Mouse (Mus musculus) MEL (cell line): ENCODE measurements around the gene Man2a1.

ENCODE experiments used
- CTCF ChIP-seq, 3 experiments: IDR thresholded peaks in 2 of 3; conservative IDR thresholded peaks in 1 of 3; 2 replicates each; pipeline ENCODE4 v1.5.1; 2011 to 2012; ENCODE audit warnings: low read length in 3 of 3, low read depth in 2 of 3, mild to moderate bottlenecking in 2 of 3, improper control_type of control experiment in 1 of 3, inconsistent platforms in 1 of 3, mixed read lengths in 1 of 3, moderate library complexity in 1 of 3; ENCODE audit not compliant: control insufficient read depth in 1 of 3, insufficient read depth in 1 of 3, poor library complexity in 1 of 3, severe bottlenecking in 1 of 3
- E2F4 ChIP-seq: IDR thresholded peaks from 2 replicates; pipeline ENCODE4 v1.6.1; 2011; ENCODE audit warnings: low read depth, low read length, improper control_type of control experiment, borderline replicate concordance
- POLR2A ChIP-seq, 2 experiments: IDR thresholded peaks; 2 replicates each; pipeline ENCODE4 v1.6.1; 2011 to 2012; ENCODE audit warnings: low read length in 2 of 2, mild to moderate bottlenecking in 2 of 2, control low read depth in 1 of 2, improper control_type of control experiment in 1 of 2, low read depth in 1 of 2, moderate library complexity in 1 of 2; ENCODE audit not compliant: control insufficient read depth in 1 of 2, insufficient read depth in 1 of 2, poor library complexity in 1 of 2
- TAL1 ChIP-seq: IDR thresholded peaks from 2 replicates; pipeline ENCODE4 v1.6.1; 2012; ENCODE audit warnings: mild to moderate bottlenecking, inconsistent platforms, low read length, moderate library complexity, mixed read lengths
- USF1 ChIP-seq: IDR thresholded peaks from 2 replicates; pipeline ENCODE4 v1.6.1; 2014; ENCODE audit warnings: low read depth, mild to moderate bottlenecking, inconsistent platforms, low read length, improper control_type of control experiment, moderate library complexity

- TF ChIP-seq POLR2A (IDR thresholded peaks at IDR 0.05; ENCODE audit: control insufficient read depth in 1 of 2, insufficient read depth in 1 of 2, low read depth in 1 of 2, low read length in 2 of 2, poor library complexity in 1 of 2) = no peak
- TF ChIP-seq TAL1 = no peak
- no peak for TF ChIP-seq USF1
- no peak for TF ChIP-seq E2F4
- TF ChIP-seq CTCF (IDR thresholded peaks at IDR 0.05 in 2 of 3, conservative IDR thresholded peaks at IDR 0.05 in 1 of 3; ENCODE audit: control insufficient read depth in 1 of 3, insufficient read depth in 1 of 3, low read depth in 2 of 3, low read length in 3 of 3, poor library complexity in 1 of 3, severe bottlenecking in 1 of 3) = no peak
These were observed 154.7 kb downstream of the Man2a1 start for GRCm38 (mm10) chr17:64755191-64755590.
